In the genomic region with DNA sequence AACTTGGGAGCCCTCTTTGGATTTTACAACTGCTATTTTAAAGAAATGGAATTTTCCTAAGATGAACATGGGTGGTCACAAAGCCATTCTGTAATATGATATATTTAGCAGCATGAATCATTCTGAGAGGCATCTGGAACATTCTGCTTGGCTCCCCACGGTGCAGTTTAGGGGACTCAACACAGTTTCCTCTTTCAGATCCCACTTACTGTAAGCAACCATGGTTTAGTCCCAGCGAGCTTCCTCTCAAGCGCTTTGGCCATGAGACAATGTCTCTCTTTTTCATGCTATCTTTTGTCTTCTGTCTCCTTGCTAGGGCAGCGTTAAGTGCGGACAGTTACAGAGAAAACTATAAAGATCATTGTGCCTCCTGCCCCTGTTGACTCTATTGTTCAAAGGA, we compare ENCODE assay signal across 9 mouse cellular contexts.
DNase-seq lines count a peak whose midpoint lies in the region; ATAC-seq and TF ChIP-seq lines count a peak whose summit lies in the region.
"Had no signal": no experiment of that assay in that cellular context is flagged by ENCODE, and none has a peak within 500 bp of the region (broad histone marks: within the 10 kb centered on the region; RNA-seq: fewer than 3 reads in every experiment).

No protein-coding gene starts in this region.

- no peak for TF ChIP-seq CTCF in lung, adult 2 months (IDR thresholded peaks at IDR 0.05; ENCODE audit: insufficient read depth, low read length)
- no peak for TF ChIP-seq CTCF in olfactory bulb, adult 2 months (IDR thresholded peaks at IDR 0.05; ENCODE audit: insufficient read depth, low read depth, low read length)

- H3K4me1 ChIP-seq in lung, adult 2 months (ENCODE audit: control insufficient read depth, insufficient read depth, low read length), result no peaks in the 10 kb centered on the region
- peaks cover 4% of the 10 kb centered on the region; the same call in 1 of the 2 replicates for H3K4me1 ChIP-seq in heart, embryonic 16.5 days (ENCODE audit: control insufficient read depth, insufficient read depth, low read length)
- H3K4me1 ChIP-seq in olfactory bulb, adult 2 months (ENCODE audit: control insufficient read depth, insufficient read depth, low read length), result 0 out of 2 replicates have a peak, but pooled peaks cover 2% of the 10 kb centered on the region
- H3K4me1 ChIP-seq: midbrain, embryonic 12.5 days had no signal

- 0 out of 2 replicates have a peak overlapping the region, but pooled peaks have one; percentile 44 for H3K27ac ChIP-seq in heart, embryonic 16.5 days (ENCODE audit: low read length)
- H3K27ac ChIP-seq in olfactory bulb, adult 2 months (ENCODE audit: insufficient read depth, low read depth, low read length), result peak overlapping the region; percentile 62
- H3K27ac ChIP-seq: midbrain, embryonic 12.5 days had no signal

- H3K36me3 ChIP-seq in heart, embryonic 16.5 days (ENCODE audit: control insufficient read depth, insufficient read depth), result no peaks in the 10 kb centered on the region
- H3K36me3 ChIP-seq: midbrain, embryonic 12.5 days had no signal

- DNase-seq in embryo, embryonic 10.5 days (ENCODE audit: low spot score), result peak; percentile 4
- no peak for DNase-seq in embryo, embryonic 10 days (ENCODE audit: low spot score)
- peak; percentile 38 for DNase-seq in lung, postnatal 10 days
- DNase-seq in lung, adult 2 months, result no peak
- DNase-seq in adrenal gland, postnatal 10 days, result no peak

- H3K4me3 ChIP-seq in lung, adult 2 months (replicated peaks; ENCODE audit: extremely low read depth, low read depth, low read length), result no peak overlapping the region
- no peak overlapping the region for H3K4me3 ChIP-seq in heart, embryonic 16.5 days (ENCODE audit: low read length)
- no peak overlapping the region for H3K4me3 ChIP-seq in olfactory bulb, adult 2 months (ENCODE audit: insufficient read depth, low read depth, low read length)
- H3K4me3 ChIP-seq: midbrain, embryonic 12.5 days had no signal

- WGBS in lung, adult 2 months, result 59% methylated on average over 5 of the region's 5 CpGs
- 38% methylated on average over 5 of the region's 5 CpGs for WGBS in heart, embryonic 16.5 days
- WGBS in olfactory bulb, adult 2 months, result 38% methylated on average over 5 of the region's 5 CpGs

- ATAC-seq in heart, embryonic 16.5 days (replicated peaks; ENCODE audit: extremely low read depth, insufficient read depth, low FRiP score), result no peak; the same call in 1 of the 2 replicates
- ATAC-seq in erythroblast, adult 5-6 weeks (replicated peaks; ENCODE audit: low FRiP score, poor library complexity, severe bottlenecking), result no peak

- H3K4me2 ChIP-seq in heart, embryonic 16.5 days (ENCODE audit: low read depth, low read length), result no peak overlapping the region
- H3K4me2 ChIP-seq: midbrain, embryonic 12.5 days had no signal

- H3K9ac ChIP-seq in heart, embryonic 16.5 days (ENCODE audit: low read length), result no peak overlapping the region
- H3K9ac ChIP-seq: midbrain, embryonic 12.5 days had no signal

- TF ChIP-seq POLR2A in lung, adult 2 months (IDR thresholded peaks at IDR 0.05; ENCODE audit: borderline replicate concordance, extremely low read depth, low read depth, low read length), result no peak
- TF ChIP-seq POLR2A in olfactory bulb, adult 2 months (IDR thresholded peaks at IDR 0.05; ENCODE audit: insufficient read depth, low read depth, low read length), result no peak

- no peaks in the 10 kb centered on the region for H3K27me3 ChIP-seq in heart, embryonic 16.5 days (ENCODE audit: control insufficient read depth, insufficient read depth, low read length)
- H3K27me3 ChIP-seq: midbrain, embryonic 12.5 days had no signal

- no peaks in the 10 kb centered on the region for H3K9me3 ChIP-seq in heart, embryonic 16.5 days (replicated peaks; ENCODE audit: control insufficient read depth, low read length)
- H3K9me3 ChIP-seq: midbrain, embryonic 12.5 days had no signal

Comparison
In these comparisons a context has a peak if more than half of its experiments do, and no peak if none do; other contexts are left out.
1. DNase-seq: peak in embryo, embryonic 10.5 days (single experiment) and lung, postnatal 10 days (single experiment); none in embryo, embryonic 10 days (single experiment), lung, adult 2 months (single experiment) and adrenal gland, postnatal 10 days (single experiment).